Mouse (Mus musculus) embryonic fibroblast, embryonic 13.5 days (primary cell): Measurements from ENCODE around the gene Gm28230.

Experiments
- CTCF ChIP-seq: IDR thresholded peaks from 2 replicates; pipeline ENCODE4 v1.5.1; 2011; ENCODE audit warnings: mild to moderate bottlenecking, control low read depth, low read length, moderate library complexity, borderline replicate concordance; ENCODE audit not compliant: insufficient read depth
- POLR2A ChIP-seq: IDR thresholded peaks from 2 replicates; pipeline ENCODE4 v1.6.1; 2011; ENCODE audit warnings: low read depth, mild to moderate bottlenecking, control low read depth, low read length, moderate library complexity

DNA sequence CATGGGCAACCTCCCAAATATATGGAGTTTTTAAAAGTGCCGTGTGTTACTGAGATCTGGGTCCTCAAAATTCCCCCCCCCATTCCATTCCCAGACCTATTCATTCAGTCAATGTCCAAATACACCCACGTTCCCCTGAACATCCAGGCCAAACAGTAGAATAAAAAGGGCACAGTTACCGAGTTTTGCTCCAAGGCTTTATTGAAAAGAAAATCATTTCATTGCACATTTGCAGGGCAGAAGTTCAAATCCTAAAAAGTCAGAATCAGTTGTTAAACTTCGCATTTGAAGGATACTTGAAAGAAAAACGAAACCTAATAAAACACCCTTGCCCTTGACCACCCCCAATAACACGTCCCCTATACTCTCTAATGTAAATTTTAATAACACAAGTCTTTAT, 23.7 kb upstream of the Gm28230 start:
- TF ChIP-seq CTCF (no peak), POLR2A (no peak)
